Mouse (Mus musculus) lung, postnatal 0 days (tissue): ENCODE data around the gene Nr5a1.

ENCODE experiments used
- CTCF ChIP-seq: IDR thresholded peaks from 2 replicates; pipeline ENCODE4 v1.5.1; 2016; ENCODE audit warnings: antibody characterized with exemption, mild to moderate bottlenecking
- EP300 ChIP-seq: IDR thresholded peaks from 2 replicates; pipeline ENCODE4 v1.6.1; 2016; ENCODE audit warnings: antibody characterized with exemption, mild to moderate bottlenecking, control low read depth

- peak; percentile 39 for TF ChIP-seq CTCF
- no peak for TF ChIP-seq EP300
These were observed 14.2 kb downstream of the Nr5a1 start for GRCm38 (mm10) chr2:38700177-38700576.
